Mouse (Mus musculus) spleen, postnatal 36 days (tissue): ENCODE data around the gene Hnrnpc.
"Not testable (repeated sequence)": the region's sequence is repeated elsewhere in the genome, so short reads cannot be mapped to it uniquely, and the experiment has no call there.

Experiments used
- DNase-seq, 2 experiments: peaks; one replicate each; pipeline ENCODE4 v3.0.0; 2022; ENCODE audit warnings: low spot score in 2 of 2, mixed read lengths in 1 of 2

The Hnrnpc gene

GRCm38 (mm10) chr14:52103474-52103855, 363 bp downstream of the Hnrnpc start:
- DNase-seq: peak in 1 of 2 experiments; percentile 42

GRCm38 (mm10) chr14:52101285-52102157, 2.3 kb downstream of the Hnrnpc start:
- DNase-seq: no peak

- DNase-seq: no peak
These were observed 3.5 kb downstream of the Hnrnpc start for GRCm38 (mm10) chr14:52100170-52100960.

- no peak for DNase-seq
These were observed 4.3 kb downstream of the Hnrnpc start for GRCm38 (mm10) chr14:52099563-52099962.

GRCm38 (mm10) chr14:52098387-52098786, 5.4 kb downstream of the Hnrnpc start:
- DNase-seq: not testable (repeated sequence)

GRCm38 (mm10) chr14:52097191-52097590, 6.6 kb downstream of the Hnrnpc start:
- not testable (repeated sequence) for DNase-seq

- no peak for DNase-seq
These were observed 9.3 kb downstream of the Hnrnpc start for GRCm38 (mm10) chr14:52094533-52094932.

- no peak for DNase-seq
These were observed 20.7 kb downstream of the Hnrnpc start for GRCm38 (mm10) chr14:52083083-52083482.

GRCm38 (mm10) chr14:52071599-52072137, 32.2 kb downstream of the Hnrnpc start:
- DNase-seq: no peak

GRCm38 (mm10) chr14:52066135-52066534, 37.7 kb downstream of the Hnrnpc start:
- no peak for DNase-seq

GRCm38 (mm10) chr14:52061798-52062197, 42.0 kb downstream of the Hnrnpc start:
- DNase-seq: no peak

GRCm38 (mm10) chr14:52060800-52061199, 43.0 kb downstream of the Hnrnpc start:
- no peak for DNase-seq

- no peak for DNase-seq
These were observed 43.8 kb downstream of the Hnrnpc start for GRCm38 (mm10) chr14:52059982-52060381.

GRCm38 (mm10) chr14:52052720-52053119, 51.1 kb downstream of the Hnrnpc start:
- not testable (repeated sequence) for DNase-seq

GRCm38 (mm10) chr14:52045966-52046565, 57.8 kb downstream of the Hnrnpc start:
- DNase-seq: no peak

- no peak for DNase-seq
These were observed 58.7 kb downstream of the Hnrnpc start for GRCm38 (mm10) chr14:52044901-52045678.

- DNase-seq: no peak
These were observed 60.4 kb downstream of the Hnrnpc start for GRCm38 (mm10) chr14:52043446-52043845.

- not testable (repeated sequence) for DNase-seq
These were observed 61.5 kb downstream of the Hnrnpc start, which contains the start of gene Olfr221 for GRCm38 (mm10) chr14:52042359-52042758. TSS of gene Olfr221 (minus strand) at chr14:52042459.

GRCm38 (mm10) chr14:52039332-52039731, 64.5 kb downstream of the Hnrnpc start:
- DNase-seq: no peak

- DNase-seq: no peak
These were observed 67.9 kb downstream of the Hnrnpc start for GRCm38 (mm10) chr14:52035926-52036325.

- DNase-seq: no peak
These were observed 77.5 kb downstream of the Hnrnpc start for GRCm38 (mm10) chr14:52026342-52026741.
